In genomic region chr2:80158784-80159183, GRCm38 (mm10) we compare ENCODE assay signal across 33 mouse cellular contexts. TPM values are rescaled to one million over a fixed set of nuclear protein-coding genes. Genes with fewer than 3 reads are reported as not detected.
A peak's percentile ranks its signal among the peaks of the same experiment; 100 is the strongest.
DNase-seq lines count a peak whose midpoint lies in the region; ATAC-seq and TF ChIP-seq lines count a peak whose summit lies in the region.
"Had no signal": no experiment of that assay in that cellular context is flagged by ENCODE, and none has a peak within 500 bp of the region (broad histone marks: within the 10 kb centered on the region; RNA-seq: fewer than 3 reads in every experiment).

No protein-coding gene starts in this region.

- peak; percentile 100 for ATAC-seq in megakaryocyte progenitor cell, adult 5-6 weeks (replicated peaks; ENCODE audit: poor library complexity)
- ATAC-seq: forebrain, embryonic 13.5 days; hindbrain, postnatal 0 days; intestine, embryonic 16.5 days had no signal

- peak overlapping the region; percentile 40; the same call in 1 of the 2 replicates for H3K27ac ChIP-seq in left cerebral cortex, adult 2 months
- H3K27ac ChIP-seq: forebrain, embryonic 13.5 days; hindbrain, embryonic 12.5 days; hindbrain, postnatal 0 days; kidney, postnatal 0 days; limb, embryonic 10.5 days; limb, embryonic 15.5 days; midbrain, embryonic 12.5 days; stomach, postnatal 0 days had no signal

- no peak overlapping the region for H3K4me3 ChIP-seq in left cerebral cortex, adult 2 months
- H3K4me3 ChIP-seq: erythroblast, embryonic 14.5 days; forebrain, embryonic 13.5 days; hindbrain, embryonic 12.5 days; limb, embryonic 10.5 days; limb, embryonic 15.5 days; megakaryocyte, embryonic 14.5 days; midbrain, embryonic 12.5 days had no signal

- intact Hi-C loops in left cerebral cortex, adult 2 months (cut with DNase I) = loop anchor here (2.0 kb wide), 1 partner anchor 30 kb away; no protein-coding TSS in a partner anchor

- TF ChIP-seq CTCF in left cerebral cortex, adult 2 months (IDR thresholded peaks at IDR 0.05) = no peak

- DNase-seq in left cerebral cortex, adult 2 months (ENCODE audit: extremely low spot score in 1 of 2, low spot score in 2 of 2) = no peak
- DNase-seq in left cerebral cortex, adult 8-10 months (ENCODE audit: low spot score in 2 of 2) = no peak
- DNase-seq in 3T3-L1 (ENCODE audit: low read depth, low spot score) = peak; percentile 27
- DNase-seq in Muller cell, postnatal 12 days (ENCODE audit: inconsistent ontology term) = peak; percentile 25
- DNase-seq in cerebellum, adult 11-12 months = no peak
- DNase-seq in urinary bladder, adult 18-20 months (ENCODE audit: low spot score in 2 of 2) = no peak
- no peak for DNase-seq in cerebellum, postnatal 14 days
- DNase-seq: adrenal gland, postnatal 14 days; cerebellum, adult 11 months; cerebellum, adult 9-11 months; gastrocnemius, postnatal 14 days; heart, adult 11 months; heart, postnatal 36 days; kidney, adult 8-10 months; kidney, postnatal 4 days; lung, embryonic 14.5 days; retina, postnatal 1 day; right cerebral cortex, postnatal 14 days; thymus, adult 2 months; thymus, postnatal 4 days had no signal

RNA-seq across cellular contexts. Expression of gene Pde1a, which starts 29.5 kb away (rescaled TPM):
- 100 to 1,000 TPM; 142 to 145 TPM for total RNA-seq in left cerebral cortex, adult 2 months (2021)
- 100 to 1,000 TPM; 130 to 169 (median 154) TPM for total RNA-seq in left cerebral cortex, adult 8-10 months (2022)
- not detected in 2 replicates for total RNA-seq in megakaryocyte progenitor cell, adult 5-6 weeks (2015)
- total RNA-seq in megakaryocyte progenitor cell, adult 5-6 weeks (2017) = not detected in 2 replicates
- total RNA-seq: common myeloid progenitor, adult 5-6 weeks had no signal

Comparison
In these comparisons a context has a peak if more than half of its experiments do, and no peak if none do; other contexts are left out.
1. DNase-seq: peak in 3T3-L1 (single experiment) and Muller cell, postnatal 12 days (single experiment); none in left cerebral cortex, adult 2 months (0 of 2), left cerebral cortex, adult 8-10 months (0 of 2), cerebellum, adult 11-12 months (single experiment), urinary bladder, adult 18-20 months (0 of 2) and cerebellum, postnatal 14 days (0 of 2).
2. RNA of gene Pde1a, which starts 29.5 kb away (total RNA-seq): 130 to 169 TPM in left cerebral cortex, adult 8-10 months and 142 to 145 TPM in left cerebral cortex, adult 2 months; not detected in megakaryocyte progenitor cell, adult 5-6 weeks; every median in the first group is over 100 times any median in the second.